13 mouse cellular contexts compared by ENCODE assay signal in the genomic region with DNA sequence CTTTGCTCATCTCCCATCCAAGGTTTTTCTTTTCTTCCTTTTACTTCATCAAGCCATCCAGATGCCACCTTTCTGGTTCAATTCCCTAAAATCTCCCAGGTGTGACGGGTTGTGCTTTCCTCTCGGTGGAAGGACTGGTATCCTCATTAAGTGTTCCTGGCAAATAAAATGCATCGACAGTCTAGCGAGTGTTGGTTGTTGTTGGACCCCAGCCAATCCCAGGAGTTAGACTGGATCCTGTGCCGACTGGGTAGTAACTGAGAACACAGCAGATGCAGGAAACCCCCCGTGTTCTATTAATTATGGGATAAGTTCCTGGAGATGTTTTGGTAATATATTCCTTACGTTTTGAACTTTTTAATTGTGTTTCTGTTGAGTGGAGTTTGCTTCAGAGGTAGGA.
DNase-seq lines count a peak whose midpoint lies in the region; ATAC-seq lines count a peak whose summit lies in the region.
"Had no signal": no experiment of that assay in that cellular context is flagged by ENCODE, and none has a peak within 500 bp of the region (broad histone marks: within the 10 kb centered on the region; RNA-seq: fewer than 3 reads in every experiment).

No protein-coding gene starts in this region.

- H3K36me3 ChIP-seq in limb, embryonic 15.5 days: no peaks in the 10 kb centered on the region
- H3K36me3 ChIP-seq: heart, embryonic 13.5 days had no signal

- no peak overlapping the region for H3K4me2 ChIP-seq in limb, embryonic 15.5 days
- H3K4me2 ChIP-seq: heart, embryonic 13.5 days had no signal

- peak overlapping the region; percentile 34; the same call in 1 of the 2 replicates for H3K27ac ChIP-seq in limb, embryonic 15.5 days
- H3K27ac ChIP-seq: heart, embryonic 13.5 days; hindbrain, postnatal 0 days had no signal

- intact Hi-C loops in left cerebral cortex, postnatal 4 days (cut with DNase I): no loop called here
- intact Hi-C loops in left cerebral cortex, postnatal 14 days (cut with DNase I): no loop called here

- H3K4me3 ChIP-seq in limb, embryonic 15.5 days: no peak overlapping the region
- H3K4me3 ChIP-seq: heart, embryonic 13.5 days had no signal

- no peaks in the 10 kb centered on the region for H3K9me3 ChIP-seq in limb, embryonic 15.5 days
- H3K9me3 ChIP-seq: heart, embryonic 13.5 days had no signal

- no peak for ATAC-seq in limb, embryonic 15.5 days (ENCODE audit: insufficient number of reproducible peaks, low FRiP score, low TSS enrichment, low read depth)
- ATAC-seq: hindbrain, postnatal 0 days had no signal

- peak; percentile 40 to 42 for DNase-seq in cerebellum, postnatal 14 days
- DNase-seq in cerebellum, adult 8-10 months: no peak
- peak; percentile 45 for DNase-seq in left cerebral cortex, postnatal 4 days
- DNase-seq in left cerebral cortex, postnatal 14 days (ENCODE audit: low spot score in 2 of 2): no peak
- DNase-seq in kidney, adult 9 months: peak; percentile 50
- no peak for DNase-seq in frontal cortex, postnatal 36 days (ENCODE audit: low spot score in 2 of 2)
- DNase-seq in thymus, postnatal 36 days: no peak
- DNase-seq: lung, adult 18-20 months; right cerebral cortex, postnatal 4 days; thymus, postnatal 14 days had no signal

- no peak overlapping the region for H3K9ac ChIP-seq in limb, embryonic 15.5 days
- H3K9ac ChIP-seq: heart, embryonic 13.5 days had no signal

- H3K4me1 ChIP-seq in limb, embryonic 15.5 days: peaks cover 28% of the 10 kb centered on the region

- 17% methylated on average over 7 of the region's 7 CpGs for WGBS in limb, embryonic 15.5 days

- no peaks in the 10 kb centered on the region for H3K27me3 ChIP-seq in limb, embryonic 15.5 days
- H3K27me3 ChIP-seq: heart, embryonic 13.5 days had no signal

Comparison
In these comparisons a context has a peak if more than half of its experiments do, and no peak if none do; other contexts are left out.
1. DNase-seq: peak in cerebellum, postnatal 14 days (2 of 2), left cerebral cortex, postnatal 4 days (single experiment) and kidney, adult 9 months (single experiment); none in cerebellum, adult 8-10 months (single experiment), left cerebral cortex, postnatal 14 days (0 of 2), frontal cortex, postnatal 36 days (0 of 2) and thymus, postnatal 36 days (0 of 2).